Mouse (Mus musculus) spleen, adult 12 weeks (tissue): Measurements from ENCODE around the gene Hmmr.
"Not testable (repeated sequence)": the region's sequence is repeated elsewhere in the genome, so short reads cannot be mapped to it uniquely, and the experiment has no call there.

Experiments
- DNase-seq: peaks from one replicate; pipeline ENCODE4 v3.0.0; 2022; ENCODE audit warnings: low spot score

The Hmmr gene

GRCm38 (mm10) chr11:40733339-40734174 lies at the start of gene Hmmr, which contains the start of gene Nudcd2:
TSS of gene Hmmr (minus strand) at chr11:40733422.
TSS of gene Nudcd2 (plus strand) at chr11:40733667.
- peak; percentile 89 for DNase-seq

GRCm38 (mm10) chr11:40781857-40782256 lies 48.6 kb upstream of the Hmmr start:
- DNase-seq: no peak

- no peak for DNase-seq
These were observed 42.4 kb upstream of the Hmmr start for GRCm38 (mm10) chr11:40775315-40776269.

- no peak for DNase-seq
These were observed 31.5 kb upstream of the Hmmr start for GRCm38 (mm10) chr11:40764690-40765089.

GRCm38 (mm10) chr11:40763395-40763794 lies 30.2 kb upstream of the Hmmr start:
- DNase-seq: no peak

- DNase-seq: no peak
These were observed 26.7 kb upstream of the Hmmr start for GRCm38 (mm10) chr11:40759896-40760295.

GRCm38 (mm10) chr11:40755968-40756367 lies 22.7 kb upstream of the Hmmr start:
- DNase-seq: no peak

GRCm38 (mm10) chr11:40755109-40755627 lies 21.9 kb upstream of the Hmmr start, which contains the start of gene Ccng1:
TSS of gene Ccng1 (minus strand) at chr11:40755311.
- DNase-seq: peak; percentile 83

GRCm38 (mm10) chr11:40754664-40755107 lies 21.5 kb upstream of the Hmmr start:
- no peak for DNase-seq

GRCm38 (mm10) chr11:40753836-40754235 lies 20.6 kb upstream of the Hmmr start:
- no peak for DNase-seq

GRCm38 (mm10) chr11:40747716-40748115 lies 14.5 kb upstream of the Hmmr start:
- no peak for DNase-seq

- no peak for DNase-seq
These were observed 13.1 kb upstream of the Hmmr start for GRCm38 (mm10) chr11:40746361-40746760.

- no peak for DNase-seq
These were observed 11.1 kb upstream of the Hmmr start for GRCm38 (mm10) chr11:40744348-40744747.

GRCm38 (mm10) chr11:40741605-40742262 lies 8.5 kb upstream of the Hmmr start:
- DNase-seq: no peak

- no peak for DNase-seq
These were observed 4.1 kb upstream of the Hmmr start for GRCm38 (mm10) chr11:40737369-40737768.

- DNase-seq: no peak
These were observed 1.1 kb upstream of the Hmmr start for GRCm38 (mm10) chr11:40734251-40734752.

GRCm38 (mm10) chr11:40732997-40733338 lies 254 bp downstream of the Hmmr start:
- DNase-seq: no peak

GRCm38 (mm10) chr11:40718324-40718723 lies 14.9 kb downstream of the Hmmr start:
- DNase-seq: no peak

- DNase-seq: no peak
These were observed 17.7 kb downstream of the Hmmr start for GRCm38 (mm10) chr11:40715524-40715923.

GRCm38 (mm10) chr11:40713858-40714257 lies 19.4 kb downstream of the Hmmr start:
- DNase-seq: no peak

- not testable (repeated sequence) for DNase-seq
These were observed 23.3 kb downstream of the Hmmr start for GRCm38 (mm10) chr11:40709899-40710298.

- DNase-seq: no peak
These were observed 38.1 kb downstream of the Hmmr start, which contains the start of gene Mat2b for GRCm38 (mm10) chr11:40695103-40695502. TSS of gene Mat2b (minus strand) at chr11:40695203.
